Mouse (Mus musculus) kidney, embryonic 14.5 days (tissue): ENCODE results near the gene Skint10. TPM values are rescaled to one million over a fixed set of nuclear protein-coding genes. Genes with fewer than 3 reads are reported as not detected.

Source experiments
- ATAC-seq: fragments of 200-750 bp; cut with Nextera tagmentation; 2 replicates; pipeline ENCODE4 v1.8.0; 2017; ENCODE audit warnings: moderate number of reproducible peaks, mild to moderate bottlenecking, moderate TSS enrichment, moderate library complexity; ENCODE audit not compliant: low FRiP score, low TSS enrichment
- H3K27ac ChIP-seq: fragments of 300-500 bp; sonication (generic); 2 replicates; pipeline ENCODE4 v1.5.1; 2014; ENCODE audit warnings: low read depth, mild to moderate bottlenecking, low read length, moderate library complexity, mixed read lengths
- H3K27me3 ChIP-seq: fragments of 300-500 bp; sonication (generic); 2 replicates; pipeline ENCODE4 v1.6.1; 2014; ENCODE audit warnings: mild to moderate bottlenecking, low read length; ENCODE audit not compliant: control insufficient read depth, insufficient read depth
- H3K36me3 ChIP-seq: fragments of 300-500 bp; sonication (generic); 2 replicates; pipeline ENCODE4 v1.6.1; 2014; ENCODE audit warnings: low read length, mixed read lengths; ENCODE audit not compliant: control insufficient read depth, insufficient read depth
- H3K4me1 ChIP-seq: fragments of 300-500 bp; sonication (generic); 2 replicates; pipeline ENCODE4 v1.6.1; 2014; ENCODE audit warnings: low read length, mixed read lengths; ENCODE audit not compliant: control insufficient read depth, insufficient read depth
- H3K4me2 ChIP-seq: fragments of 300-500 bp; sonication (generic); replicated peaks from 2 replicates; pipeline ENCODE4 v1.6.1; 2014; ENCODE audit warnings: low read depth, mild to moderate bottlenecking, low read length
- H3K4me3 ChIP-seq: fragments of 300-500 bp; sonication (generic); 2 replicates; pipeline ENCODE4 v1.5.1; 2014; ENCODE audit warnings: mild to moderate bottlenecking, low read length
- H3K9ac ChIP-seq: fragments of 300-500 bp; sonication (generic); 2 replicates; pipeline ENCODE4 v1.6.1; 2014; ENCODE audit warnings: low read depth, mild to moderate bottlenecking, low read length, moderate library complexity
- H3K9me3 ChIP-seq: fragments of 300-500 bp; sonication (generic); 2 replicates; pipeline ENCODE4 v1.6.1; 2016; ENCODE audit warnings: low read length; ENCODE audit not compliant: control insufficient read depth
- WGBS: fragments of 180-500 bp; shearing (Covaris S2); extraction: QIAGEN DNeasy Blood & Tissue Kit; methylation state at CpG from one replicate; pipeline ENCODE4 v1.1.7; 2014; 5-methylcytosine and 5-hydroxymethylcytosine counted together
- polyA plus RNA-seq: library from polyadenylated mRNA; unstranded; fragments of >200 nt; fragmentation: Nextera tagmentation; extraction: Ambion mirVana; gene quantifications from 2 replicates; pipeline ENCODE4 v1.2.1, GENCODE M21; 2014

Skint10 gene
- polyA plus RNA-seq, result not detected in 2 replicates

DNA sequence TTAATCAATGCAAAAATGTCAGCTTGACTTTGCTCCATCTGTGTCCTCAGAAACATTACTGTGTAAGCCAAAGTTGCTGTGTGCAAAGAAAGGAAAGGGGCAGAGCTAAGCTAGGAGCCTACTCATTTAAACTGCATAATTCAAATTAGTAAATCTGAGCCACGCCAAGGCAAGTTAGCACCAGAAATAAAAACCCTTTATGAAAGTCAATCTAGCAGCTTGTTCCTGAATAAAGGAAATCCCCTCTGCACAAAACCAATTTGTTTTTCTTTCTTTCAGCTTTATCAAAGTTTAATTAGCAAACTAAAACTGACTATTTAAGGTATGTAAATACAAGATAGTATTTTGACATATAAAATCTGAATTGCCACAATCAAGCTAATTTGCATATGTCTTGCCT lies at the start of gene Skint10:
Skint10 (minus strand) TSS at position 101 of the 400 bp plus-strand sequence.
- H3K36me3 ChIP-seq, result no peaks in the 10 kb centered on the region
- no peaks in the 10 kb centered on the region for H3K4me1 ChIP-seq
- H3K4me2 ChIP-seq, result no peak within 1 kb of the TSS
- no peak within 1 kb of the TSS for H3K4me3 ChIP-seq
- peaks cover 4% of the 10 kb centered on the region; the same call in 1 of the 2 replicates for H3K9me3 ChIP-seq
- H3K27ac ChIP-seq, result no peak within 1 kb of the TSS
- no peaks in the 10 kb centered on the region for H3K27me3 ChIP-seq
- H3K9ac ChIP-seq, result no peak within 1 kb of the TSS
- ATAC-seq, result no peak
- WGBS, result 83% methylated on average over 1 of the region's 1 CpGs

DNA sequence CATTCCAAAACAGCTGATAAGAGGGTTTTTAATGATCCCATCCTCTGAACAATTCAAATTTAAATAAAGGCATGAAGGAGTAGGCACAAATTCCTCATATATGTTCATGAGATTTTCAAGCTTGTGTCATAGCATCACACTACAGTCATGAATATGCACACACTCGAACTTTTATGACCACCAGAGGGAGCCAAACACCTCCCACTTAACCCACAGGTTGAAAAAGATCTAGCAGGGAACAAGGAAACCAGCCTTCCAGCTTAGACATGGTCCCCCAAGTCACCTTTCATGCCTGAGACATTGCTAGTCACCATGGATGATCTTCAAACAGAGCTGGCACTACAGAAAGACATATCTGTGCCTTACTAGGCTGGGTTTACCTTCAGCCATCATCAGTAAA lies 16.0 kb upstream of the Skint10 start:
- H3K9ac ChIP-seq, result no peak overlapping the region
- H3K27me3 ChIP-seq, result no peaks in the 10 kb centered on the region
- WGBS, result 0% methylated on average over 1 of the region's 1 CpGs
- ATAC-seq, result no peak
- no peaks in the 10 kb centered on the region for H3K4me1 ChIP-seq
- no peak overlapping the region for H3K4me2 ChIP-seq
- no peak overlapping the region for H3K27ac ChIP-seq
- no peaks in the 10 kb centered on the region for H3K36me3 ChIP-seq
- H3K9me3 ChIP-seq, result peaks cover 10% of the 10 kb centered on the region; the same call in 1 of the 2 replicates
- H3K4me3 ChIP-seq, result no peak overlapping the region

Other genes with a start within 250 kb of the Skint10 start
- gene Skint2, start 217.7 kb downstream of the Skint10 start, polyA plus RNA-seq, result not detected in 2 replicates